Mouse (Mus musculus) spleen, embryonic (tissue): Measurements from ENCODE around the gene Atp5f1.
"Not testable (repeated sequence)": the region's sequence is repeated elsewhere in the genome, so short reads cannot be mapped to it uniquely, and the experiment has no call there.

ENCODE experiments used
- CTCF ChIA-PET: fragments of 350-600 bp; sonication (Branson Sonifier 250); formaldehyde crosslinking; loops from one replicate; lab custom pipeline; 2022; lab: Charles Lee

Gene Atp5f1

GRCm38 (mm10) chr3:105932240-105933071 is 27.4 kb downstream of the Atp5f1 start, which contains the start of gene I830077J02Rik:
Gene I830077J02Rik (minus strand): TSS chr3:105932664.
- CTCF ChIA-PET: interaction anchor here (0.6 to 1.1 kb wide), 2 partner anchors 40 to 224 kb away, joined by 3 to 5 read pairs; no protein-coding TSS in a partner anchor

GRCm38 (mm10) chr3:105931095-105931494 is 28.8 kb downstream of the Atp5f1 start:
- CTCF ChIA-PET: no interaction called here

GRCm38 (mm10) chr3:105929821-105930220 is 30.1 kb downstream of the Atp5f1 start:
- CTCF ChIA-PET: no interaction called here

GRCm38 (mm10) chr3:105928781-105929180 is 31.1 kb downstream of the Atp5f1 start:
- CTCF ChIA-PET: interaction anchor here (0.6 kb wide), 2 partner anchors 33 to 538 kb away, joined by 3 to 4 read pairs; no protein-coding TSS in a partner anchor

GRCm38 (mm10) chr3:105928195-105928569 is 31.7 kb downstream of the Atp5f1 start:
- CTCF ChIA-PET: interaction anchor here (0.6 to 1.4 kb wide), 3 partner anchors 28 to 538 kb away, joined by 3 to 4 read pairs (median 3); no protein-coding TSS in a partner anchor

- CTCF ChIA-PET: interaction anchor here (1.4 kb wide), 1 partner anchor 28 kb away, joined by 3 read pairs; no protein-coding TSS in a partner anchor
These were observed 32.2 kb downstream of the Atp5f1 start for GRCm38 (mm10) chr3:105927561-105928194.

GRCm38 (mm10) chr3:105924616-105925015 is 35.3 kb downstream of the Atp5f1 start:
- CTCF ChIA-PET: no interaction called here

GRCm38 (mm10) chr3:105921959-105922358 is 37.9 kb downstream of the Atp5f1 start:
- CTCF ChIA-PET: no interaction called here

- CTCF ChIA-PET: not testable (repeated sequence)
These were observed 39.2 kb downstream of the Atp5f1 start for GRCm38 (mm10) chr3:105920743-105921142.

- CTCF ChIA-PET: no interaction called here
These were observed 41.5 kb downstream of the Atp5f1 start for GRCm38 (mm10) chr3:105918355-105918745.

GRCm38 (mm10) chr3:105917656-105918354 is 42.1 kb downstream of the Atp5f1 start:
- CTCF ChIA-PET: no interaction called here

- CTCF ChIA-PET: not testable (repeated sequence)
These were observed 43.4 kb downstream of the Atp5f1 start for GRCm38 (mm10) chr3:105916455-105916854.

GRCm38 (mm10) chr3:105915281-105915680 is 44.6 kb downstream of the Atp5f1 start:
- CTCF ChIA-PET: no interaction called here

GRCm38 (mm10) chr3:105913839-105914681 is 45.8 kb downstream of the Atp5f1 start:
- CTCF ChIA-PET: no interaction called here

- CTCF ChIA-PET: interaction anchor here (0.6 kb wide), 1 partner anchor 260 kb away, joined by 3 read pairs; no protein-coding TSS in a partner anchor
These were observed 47.6 kb downstream of the Atp5f1 start for GRCm38 (mm10) chr3:105912097-105912880.

GRCm38 (mm10) chr3:105910519-105911190 is 49.2 kb downstream of the Atp5f1 start:
- CTCF ChIA-PET: no interaction called here

GRCm38 (mm10) chr3:105908976-105909375 is 50.9 kb downstream of the Atp5f1 start:
- CTCF ChIA-PET: no interaction called here

- CTCF ChIA-PET: interaction anchor here (1.0 kb wide), 1 partner anchor 241 kb away, joined by 3 read pairs; no protein-coding TSS in a partner anchor
These were observed 51.8 kb downstream of the Atp5f1 start for GRCm38 (mm10) chr3:105907956-105908655.

GRCm38 (mm10) chr3:105904721-105905120 is 55.2 kb downstream of the Atp5f1 start:
- CTCF ChIA-PET: interaction anchor here (1.1 kb wide), 1 partner anchor 230 kb away, joined by 4 read pairs; no protein-coding TSS in a partner anchor
